Mouse (Mus musculus) MEL (cell line): ENCODE measurements at regions not wholly inside any gene's neighbourhood (a gene's known extent, or its start where the extent isn't known, plus 50 kb on each side); places are given as distances from the start of the nearest gene placed in this dataset.

ENCODE experiments used
- DNase-seq: peaks from one replicate; pipeline ENCODE4 v3.0.0; 2011; ENCODE audit warnings: low read depth, low spot score
- H3K27ac ChIP-seq: 2 replicates; pipeline ENCODE4 v1.5.1; 2012; ENCODE audit warnings: low read depth, mild to moderate bottlenecking, control low read depth, low read length, moderate library complexity; ENCODE audit not compliant: control insufficient read depth
- H3K27me3 ChIP-seq, 2 experiments: fragments of 150-350 bp in 1 of 2; sonication (generic) in 1 of 2; 2 replicates each; pipeline ENCODE4 v1.6.1; 2012; ENCODE audit warnings: low read length in 2 of 2, mild to moderate bottlenecking in 2 of 2, improper control_type of control experiment in 1 of 2, moderate library complexity in 1 of 2; ENCODE audit not compliant: insufficient read depth in 2 of 2, control insufficient read depth in 1 of 2
- H3K36me3 ChIP-seq, 2 experiments: 2 replicates each; pipeline ENCODE4 v1.6.1; 2012 to 2014; ENCODE audit warnings: low read length in 2 of 2, improper control_type of control experiment in 1 of 2, inconsistent platforms in 1 of 2, mild to moderate bottlenecking in 1 of 2; ENCODE audit not compliant: insufficient read depth in 2 of 2, control insufficient read depth in 1 of 2
- H3K4me1 ChIP-seq, 2 experiments: fragments of 150-350 bp in 1 of 2; sonication (generic) in 1 of 2; 2 replicates each; pipeline ENCODE4 v1.6.1; 2012; ENCODE audit warnings: low read length in 2 of 2, improper control_type of control experiment in 1 of 2, mild to moderate bottlenecking in 1 of 2; ENCODE audit not compliant: insufficient read depth in 2 of 2, control insufficient read depth in 1 of 2
- H3K4me3 ChIP-seq, 2 experiments: fragments of 150-350 bp in 1 of 2; sonication (generic) in 1 of 2; 2 replicates each; pipeline ENCODE4 v1.5.1; 2012; ENCODE audit warnings: low read depth in 2 of 2, low read length in 2 of 2, mild to moderate bottlenecking in 2 of 2, moderate library complexity in 2 of 2, control low read depth in 1 of 2, improper control_type of control experiment in 1 of 2; ENCODE audit not compliant: control insufficient read depth in 1 of 2, insufficient read depth in 1 of 2
- H3K79me2 ChIP-seq: 2 replicates; pipeline ENCODE4 v1.6.1; 2012; ENCODE audit warnings: mild to moderate bottlenecking, low read length, moderate library complexity; ENCODE audit not compliant: control insufficient read depth, poor library complexity, insufficient read depth
- H3K9ac ChIP-seq: 2 replicates; pipeline ENCODE4 v1.6.1; 2012; ENCODE audit warnings: low read depth, mild to moderate bottlenecking, control low read depth, low read length, moderate library complexity; ENCODE audit not compliant: control insufficient read depth, poor library complexity, severe bottlenecking
- H3K9me3 ChIP-seq: fragments of 150-350 bp; sonication (generic); replicated peaks from 2 replicates; pipeline ENCODE4 v1.6.1; 2012; ENCODE audit warnings: mild to moderate bottlenecking, low read length, improper control_type of control experiment, moderate library complexity; ENCODE audit not compliant: insufficient read depth
- CHD1 ChIP-seq: IDR thresholded peaks from 2 replicates; pipeline ENCODE4 v1.6.1; 2012; ENCODE audit warnings: low read depth, mild to moderate bottlenecking, inconsistent platforms, low read length, improper control_type of control experiment
- CTCF ChIP-seq, 3 experiments: IDR thresholded peaks in 2 of 3; conservative IDR thresholded peaks in 1 of 3; 2 replicates each; pipeline ENCODE4 v1.5.1; 2011 to 2012; ENCODE audit warnings: low read length in 3 of 3, low read depth in 2 of 3, mild to moderate bottlenecking in 2 of 3, improper control_type of control experiment in 1 of 3, inconsistent platforms in 1 of 3, mixed read lengths in 1 of 3, moderate library complexity in 1 of 3; ENCODE audit not compliant: control insufficient read depth in 1 of 3, insufficient read depth in 1 of 3, poor library complexity in 1 of 3, severe bottlenecking in 1 of 3
- E2F4 ChIP-seq: IDR thresholded peaks from 2 replicates; pipeline ENCODE4 v1.6.1; 2011; ENCODE audit warnings: low read depth, low read length, improper control_type of control experiment, borderline replicate concordance
- ETS1 ChIP-seq: IDR thresholded peaks from 2 replicates; pipeline ENCODE4 v1.6.1; 2012; ENCODE audit warnings: low read depth, mild to moderate bottlenecking, inconsistent platforms, low read length, improper control_type of control experiment, moderate library complexity
- GABPA ChIP-seq: IDR thresholded peaks from 2 replicates; pipeline ENCODE4 v1.6.1; 2012; ENCODE audit warnings: low read depth, mild to moderate bottlenecking, inconsistent platforms, low read length, improper control_type of control experiment, moderate library complexity
- GATA1 ChIP-seq: IDR thresholded peaks from 2 replicates; pipeline ENCODE4 v1.6.1; 2011; ENCODE audit warnings: low read depth, low read length, improper control_type of control experiment
- MAZ ChIP-seq: IDR thresholded peaks from 2 replicates; pipeline ENCODE4 v1.6.1; 2012; ENCODE audit warnings: low read depth, mild to moderate bottlenecking, inconsistent platforms, low read length, improper control_type of control experiment
- MEF2A ChIP-seq: IDR thresholded peaks from 2 replicates; pipeline ENCODE4 v1.6.1; 2014; ENCODE audit warnings: low read depth, mild to moderate bottlenecking, inconsistent platforms, low read length, improper control_type of control experiment; ENCODE audit not compliant: poor library complexity, insufficient replicate concordance, severe bottlenecking; ENCODE audit errors: extremely low read depth
- MYB ChIP-seq: IDR thresholded peaks from 2 replicates; pipeline ENCODE4 v1.6.1; 2011; ENCODE audit warnings: mild to moderate bottlenecking, low read depth, low read length, improper control_type of control experiment
- NRF1 ChIP-seq: IDR thresholded peaks from 2 replicates; pipeline ENCODE4 v1.6.1; 2014; ENCODE audit warnings: low read depth, mild to moderate bottlenecking, inconsistent platforms, low read length, improper control_type of control experiment, moderate library complexity; ENCODE audit not compliant: poor library complexity, insufficient read depth, severe bottlenecking
- POLR2A ChIP-seq, 2 experiments: IDR thresholded peaks; 2 replicates each; pipeline ENCODE4 v1.6.1; 2011 to 2012; ENCODE audit warnings: low read length in 2 of 2, mild to moderate bottlenecking in 2 of 2, control low read depth in 1 of 2, improper control_type of control experiment in 1 of 2, low read depth in 1 of 2, moderate library complexity in 1 of 2; ENCODE audit not compliant: control insufficient read depth in 1 of 2, insufficient read depth in 1 of 2, poor library complexity in 1 of 2
- POLR2AphosphoS2 ChIP-seq: IDR thresholded peaks from 2 replicates; pipeline ENCODE4 v1.6.1; 2011; ENCODE audit warnings: low read length, improper control_type of control experiment
- POLR2AphosphoS5 ChIP-seq: IDR thresholded peaks from 2 replicates; pipeline ENCODE4 v1.6.1; 2012; ENCODE audit warnings: low read depth, borderline replicate concordance, mild to moderate bottlenecking, inconsistent platforms, low read length, moderate library complexity, mixed read lengths
- SIN3A ChIP-seq: IDR thresholded peaks from 2 replicates; pipeline ENCODE4 v1.6.1; 2012; ENCODE audit warnings: low read length, improper control_type of control experiment, inconsistent platforms
- SMC3 ChIP-seq: IDR thresholded peaks from 2 replicates; pipeline ENCODE4 v1.6.1; 2011; ENCODE audit warnings: low read depth, low read length, improper control_type of control experiment
- TAL1 ChIP-seq: IDR thresholded peaks from 2 replicates; pipeline ENCODE4 v1.6.1; 2012; ENCODE audit warnings: mild to moderate bottlenecking, inconsistent platforms, low read length, moderate library complexity, mixed read lengths
- UBTF ChIP-seq: IDR thresholded peaks from 2 replicates; pipeline ENCODE4 v1.6.1; 2012; ENCODE audit warnings: low read depth, mild to moderate bottlenecking, inconsistent platforms, low read length, improper control_type of control experiment, moderate library complexity, borderline replicate concordance; ENCODE audit not compliant: insufficient read depth
- USF1 ChIP-seq: IDR thresholded peaks from 2 replicates; pipeline ENCODE4 v1.6.1; 2014; ENCODE audit warnings: low read depth, mild to moderate bottlenecking, inconsistent platforms, low read length, improper control_type of control experiment, moderate library complexity
- ZMIZ1 ChIP-seq: IDR thresholded peaks from 2 replicates; pipeline ENCODE4 v1.6.1; 2012; ENCODE audit warnings: low read depth, mild to moderate bottlenecking, inconsistent platforms, low read length, improper control_type of control experiment, moderate library complexity
- ZNF384 ChIP-seq: IDR thresholded peaks from 2 replicates; pipeline ENCODE4 v1.6.1; 2012; ENCODE audit warnings: low read depth, mild to moderate bottlenecking, inconsistent platforms, low read length, improper control_type of control experiment

DNA sequence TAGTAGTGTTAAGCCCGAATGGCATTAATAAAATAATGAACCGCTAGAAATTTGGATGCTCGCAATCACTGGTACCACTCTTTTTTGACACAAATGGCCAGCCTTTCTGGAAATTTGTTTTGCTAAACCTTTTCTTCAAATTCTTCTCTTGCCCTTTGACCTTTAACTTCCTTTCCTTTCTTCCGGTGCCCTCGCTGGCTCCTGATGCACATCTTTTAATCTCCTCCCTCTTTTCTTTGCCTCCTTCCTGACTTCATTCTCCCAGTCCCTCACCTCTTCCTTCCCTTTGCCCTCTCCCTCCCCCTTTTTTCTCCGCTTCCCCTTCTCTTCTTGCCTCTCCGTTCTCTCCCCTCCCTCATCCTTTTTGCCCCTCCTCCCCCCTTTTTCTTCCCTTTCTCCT lies 118.3 kb upstream of the Zfhx3 start:
- H3K4me3 ChIP-seq = no peak overlapping the region
- no peak for DNase-seq
- H3K27ac ChIP-seq = no peak overlapping the region
- no peaks in the 10 kb centered on the region for H3K36me3 ChIP-seq
- no peaks in the 10 kb centered on the region for H3K9me3 ChIP-seq
- no peak overlapping the region for H3K9ac ChIP-seq
- no peaks in the 10 kb centered on the region for H3K27me3 ChIP-seq
- no peak for TF ChIP-seq CTCF (IDR thresholded peaks at IDR 0.05 in 2 of 3, conservative IDR thresholded peaks at IDR 0.05 in 1 of 3; ENCODE audit: control insufficient read depth in 1 of 3, insufficient read depth in 1 of 3, low read depth in 2 of 3, low read length in 3 of 3, poor library complexity in 1 of 3, severe bottlenecking in 1 of 3)
- TF ChIP-seq SMC3 = no peak
- no peak for TF ChIP-seq ETS1
- no peak for TF ChIP-seq POLR2AphosphoS2
- TF ChIP-seq CHD1 = no peak
- no peak for TF ChIP-seq E2F4
- no peak for TF ChIP-seq POLR2A (IDR thresholded peaks at IDR 0.05; ENCODE audit: control insufficient read depth in 1 of 2, insufficient read depth in 1 of 2, low read depth in 1 of 2, low read length in 2 of 2, poor library complexity in 1 of 2)
- no peak for TF ChIP-seq UBTF
- TF ChIP-seq USF1 = no peak
- no peak for TF ChIP-seq ZNF384
- no peak for TF ChIP-seq TAL1
- no peak for TF ChIP-seq SIN3A
- H3K79me2 ChIP-seq = no peaks in the 10 kb centered on the region
- H3K4me1 ChIP-seq = no peaks in the 10 kb centered on the region

DNA sequence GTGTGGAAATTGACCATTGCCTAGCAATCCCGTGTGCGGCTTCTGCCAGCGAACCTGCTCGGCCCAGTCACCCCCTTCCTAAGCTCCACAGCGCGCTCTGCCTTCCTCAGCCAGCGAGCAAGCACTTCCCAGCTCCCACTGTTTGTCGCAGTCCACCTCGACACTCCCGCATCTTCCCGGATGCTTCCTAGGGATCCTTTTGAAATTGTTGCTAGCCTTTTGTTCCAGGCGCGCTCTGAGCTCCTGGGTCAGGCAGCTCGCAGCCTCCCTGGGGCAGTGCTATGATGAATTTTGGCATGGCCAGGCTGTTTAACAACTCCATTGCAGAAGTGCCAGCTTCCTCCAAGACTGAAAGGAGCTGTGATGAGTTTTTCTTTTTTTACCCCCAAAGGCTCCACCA lies 117.8 kb upstream of the Zfhx3 start:
- DNase-seq = no peak

DNA sequence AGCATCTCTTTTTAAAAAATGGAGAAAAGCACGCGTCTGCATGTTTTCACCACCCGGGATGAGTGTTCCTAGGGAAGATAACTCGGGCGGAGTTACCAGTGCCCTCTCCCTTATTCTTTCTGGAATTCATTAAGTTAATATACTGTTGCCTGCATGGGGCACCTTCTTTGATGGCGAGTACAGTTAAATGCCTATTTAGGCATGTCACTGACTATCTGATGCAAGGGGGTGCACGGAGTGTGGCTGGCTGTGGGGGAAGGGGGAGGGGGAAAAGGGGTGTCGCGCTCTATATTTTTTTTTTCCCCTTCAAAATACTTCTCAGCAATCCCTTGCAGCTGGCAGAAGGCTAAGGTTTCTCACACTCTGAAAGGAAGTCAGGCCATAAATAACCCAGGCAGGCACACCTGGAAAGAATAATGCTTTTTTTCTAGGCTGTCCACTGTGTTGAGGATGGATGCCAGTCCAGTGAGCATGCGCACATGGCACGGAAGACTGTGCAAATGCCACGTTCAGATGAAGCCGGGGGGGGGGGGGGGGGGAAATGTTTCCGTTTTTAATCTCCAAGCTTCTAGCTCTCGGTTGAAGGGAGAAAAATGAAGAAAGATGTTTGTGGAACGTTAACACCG lies 114.8 kb upstream of the Zfhx3 start:
- no peaks in the 10 kb centered on the region for H3K9me3 ChIP-seq
- H3K27ac ChIP-seq = no peak overlapping the region

More for the DNA sequence above, 117.8 kb upstream of the Zfhx3 start:
- no peak overlapping the region for H3K9ac ChIP-seq
- no peaks in the 10 kb centered on the region for H3K4me1 ChIP-seq
- no peak overlapping the region for H3K4me3 ChIP-seq
- no peaks in the 10 kb centered on the region for H3K79me2 ChIP-seq
- no peaks in the 10 kb centered on the region for H3K36me3 ChIP-seq
- no peaks in the 10 kb centered on the region for H3K27me3 ChIP-seq
- no peak overlapping the region for H3K27ac ChIP-seq
- H3K9me3 ChIP-seq = no peaks in the 10 kb centered on the region
- TF ChIP-seq MYB = no peak
- no peak for TF ChIP-seq NRF1
- TF ChIP-seq UBTF = no peak
- no peak for TF ChIP-seq POLR2AphosphoS5
- no peak for TF ChIP-seq POLR2AphosphoS2
- no peak for TF ChIP-seq MAZ
- no peak for TF ChIP-seq GATA1

More for the DNA sequence above, 114.8 kb upstream of the Zfhx3 start:
- no peaks in the 10 kb centered on the region for H3K36me3 ChIP-seq
- no peaks in the 10 kb centered on the region for H3K27me3 ChIP-seq
- H3K79me2 ChIP-seq = no peaks in the 10 kb centered on the region
- H3K4me1 ChIP-seq = no peaks in the 10 kb centered on the region
- DNase-seq = no peak
- TF ChIP-seq MEF2A = no peak
- no peak for TF ChIP-seq CTCF (IDR thresholded peaks at IDR 0.05 in 2 of 3, conservative IDR thresholded peaks at IDR 0.05 in 1 of 3; ENCODE audit: control insufficient read depth in 1 of 3, insufficient read depth in 1 of 3, low read depth in 2 of 3, low read length in 3 of 3, poor library complexity in 1 of 3, severe bottlenecking in 1 of 3)
- TF ChIP-seq GABPA = no peak
- no peak for TF ChIP-seq ZMIZ1
- no peak for TF ChIP-seq ZNF384
- TF ChIP-seq POLR2A (IDR thresholded peaks at IDR 0.05; ENCODE audit: control insufficient read depth in 1 of 2, insufficient read depth in 1 of 2, low read depth in 1 of 2, low read length in 2 of 2, poor library complexity in 1 of 2) = no peak
- TF ChIP-seq SIN3A = no peak
- no peak overlapping the region for H3K4me3 ChIP-seq
- no peak overlapping the region for H3K9ac ChIP-seq
